Mouse (Mus musculus): ENCODE data around the gene Ppip5k2.
A peak's percentile ranks its signal among the peaks of the same experiment; 100 is the strongest.

Ppip5k2 gene

DNA sequence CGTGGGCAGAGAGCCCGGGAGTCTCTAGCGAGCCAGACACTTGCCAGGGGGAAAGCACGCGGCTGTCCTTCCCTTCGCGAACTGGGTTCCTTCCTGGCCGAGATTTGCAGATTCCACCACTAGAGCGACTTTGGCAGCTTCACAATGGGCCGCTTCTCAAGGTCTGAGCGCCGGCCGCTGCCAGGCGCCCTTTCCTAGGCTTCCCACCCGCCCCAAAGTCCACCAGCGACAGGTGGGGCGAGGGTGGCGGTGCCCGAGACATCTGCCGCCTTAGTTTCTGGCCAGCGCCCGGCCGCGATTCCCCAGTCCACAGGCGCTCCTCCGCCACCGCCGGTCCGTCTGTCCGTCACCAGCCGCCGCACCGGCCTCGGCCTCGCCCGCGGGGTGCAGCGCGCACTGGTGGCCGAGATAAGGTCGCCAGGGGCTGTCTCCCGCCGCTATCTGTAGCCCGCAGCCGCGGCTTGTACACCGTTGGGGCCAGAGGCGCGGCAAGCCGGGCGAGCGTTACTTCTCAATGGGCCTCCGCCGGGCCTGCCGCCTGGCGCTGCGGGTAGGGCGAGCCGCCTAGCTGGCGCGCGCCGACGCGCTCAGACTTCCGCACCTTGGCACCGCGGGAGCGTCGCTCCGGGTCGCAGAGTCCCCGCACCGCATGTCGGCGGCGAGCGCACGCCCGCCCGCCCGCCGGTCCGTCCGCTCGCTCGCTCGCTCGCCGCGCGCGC is 109.4 kb downstream of the Ppip5k2 start:
- DNase-seq (ENCODE audit: low spot score), result peak; percentile 68

DNA sequence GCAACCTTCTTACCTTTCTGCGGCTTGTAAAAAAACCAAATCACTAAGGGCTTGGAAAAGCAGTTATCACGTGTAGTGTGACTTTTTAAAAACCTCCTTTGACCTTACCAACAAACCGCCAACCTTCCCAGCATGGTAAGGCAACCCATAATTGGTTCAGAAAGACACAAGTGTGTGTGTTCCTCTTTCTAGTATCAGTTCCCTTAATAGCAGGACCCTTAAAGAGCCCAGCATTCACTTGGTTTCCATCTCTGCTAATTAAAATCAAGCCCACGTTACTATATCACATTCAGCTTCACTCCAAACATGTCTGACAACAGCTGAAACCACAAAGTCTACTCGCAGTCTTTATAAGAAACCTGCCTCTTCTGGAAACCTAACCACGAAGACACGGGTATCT is 110.8 kb downstream of the Ppip5k2 start:
- peak; percentile 7 for DNase-seq (ENCODE audit: low spot score)

DNA sequence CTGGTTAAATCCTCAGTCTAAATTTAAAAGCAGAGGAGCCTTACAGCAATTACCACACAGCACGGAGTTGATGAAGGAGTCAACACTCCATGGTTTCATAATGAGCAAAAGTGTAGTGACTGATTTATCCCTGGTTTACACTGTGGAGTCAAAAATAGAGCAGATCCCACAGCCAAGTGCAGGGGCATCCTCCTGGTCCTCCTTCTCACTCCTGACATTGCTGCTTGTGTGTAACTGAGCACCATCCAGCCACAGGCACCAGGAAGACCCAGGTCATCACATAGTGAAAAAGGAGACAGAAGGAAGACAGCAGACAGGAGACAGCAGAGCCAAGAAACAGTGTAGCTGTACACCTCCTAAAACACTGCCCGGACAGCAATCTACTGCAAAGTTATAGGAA is 112.4 kb downstream of the Ppip5k2 start:
- no peak for DNase-seq (ENCODE audit: low spot score)

DNA sequence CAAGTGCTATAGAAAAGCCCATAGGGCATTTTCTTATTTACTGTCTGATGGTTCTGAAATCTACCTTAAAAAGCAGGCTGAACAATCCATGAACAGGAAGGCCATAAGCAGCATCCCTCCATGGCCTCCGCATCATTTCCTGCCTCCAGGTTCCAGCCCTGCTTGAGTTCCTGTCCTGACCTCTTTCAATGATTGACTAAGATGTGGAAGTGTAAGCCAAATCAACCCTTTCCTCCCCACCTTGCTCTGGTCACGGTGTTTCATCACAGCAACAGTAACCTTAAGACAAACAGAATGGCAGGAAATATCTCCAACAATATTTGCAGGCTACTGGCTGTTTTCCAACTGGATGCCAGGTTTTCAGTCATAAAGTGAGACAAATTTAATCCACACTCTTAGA is 113.0 kb downstream of the Ppip5k2 start:
- DNase-seq (ENCODE audit: low spot score), result no peak
